19 mouse cellular contexts compared by ENCODE assay signal in genomic region chr10:121316361-121316760, GRCm38 (mm10). TPM values are rescaled to one million over a fixed set of nuclear protein-coding genes. Genes with fewer than 3 reads are reported as not detected.
A peak's percentile ranks its signal among the peaks of the same experiment; 100 is the strongest.
DNase-seq lines count a peak whose midpoint lies in the region; ATAC-seq and TF ChIP-seq lines count a peak whose summit lies in the region.
"Had no signal": no experiment of that assay in that cellular context is flagged by ENCODE, and none has a peak within 500 bp of the region (broad histone marks: within the 10 kb centered on the region; RNA-seq: fewer than 3 reads in every experiment).

No protein-coding gene starts in this region.

- no peak for ATAC-seq in lung, embryonic 14.5 days (ENCODE audit: insufficient read depth)
- ATAC-seq in CD4-positive, CD25-positive, alpha-beta regulatory T cell, adult 4 months = peak; percentile 87
- ATAC-seq in forebrain, embryonic 15.5 days (replicated peaks) = no peak
- ATAC-seq: forebrain, embryonic 13.5 days; Patski had no signal

- DNase-seq in lung, embryonic 14.5 days = peak; percentile 38
- DNase-seq in lung, postnatal 14 days = no peak
- DNase-seq in B cell, adult 2 months = peak; percentile 13 to 15
- peak; percentile 94 for DNase-seq in induced T-regulatory cell, adult 2 months (ENCODE audit: low read depth)
- no peak for DNase-seq in adrenal gland, adult (ENCODE audit: inconsistent age in 2 of 2, low spot score in 1 of 2)
- DNase-seq in yolk sac, embryonic 10.5 days (ENCODE audit: low spot score) = no peak
- DNase-seq: cerebellum, adult 11-12 months; cerebellum, postnatal 25 days; heart, postnatal 10 days; kidney, adult 11 months; kidney, postnatal 14 days; right cerebral cortex, postnatal 14 days had no signal

- WGBS in lung, embryonic 14.5 days = 73% methylated on average over 10 of the region's 10 CpGs
- 83% methylated on average over 10 of the region's 10 CpGs for WGBS in forebrain, embryonic 15.5 days

- no peak overlapping the region for H3K4me3 ChIP-seq in lung, embryonic 14.5 days (ENCODE audit: low read depth, low read length)
- no peak overlapping the region for H3K4me3 ChIP-seq in forebrain, embryonic 15.5 days
- H3K4me3 ChIP-seq: forebrain, embryonic 13.5 days; limb, embryonic 12.5 days had no signal

- no peak overlapping the region for H3K27ac ChIP-seq in lung, embryonic 14.5 days (ENCODE audit: low read depth)
- H3K27ac ChIP-seq in forebrain, embryonic 15.5 days (replicated peaks) = no peak overlapping the region
- H3K27ac ChIP-seq: forebrain, embryonic 13.5 days; limb, embryonic 12.5 days; liver, embryonic 14.5 days had no signal

- TF ChIP-seq CTCF in lung, embryonic 14.5 days (IDR thresholded peaks at IDR 0.05; ENCODE audit: low read depth) = no peak

- no peaks in the 10 kb centered on the region for H3K9me3 ChIP-seq in lung, embryonic 14.5 days (ENCODE audit: low read depth, low read length)
- no peaks in the 10 kb centered on the region for H3K9me3 ChIP-seq in forebrain, embryonic 15.5 days
- H3K9me3 ChIP-seq: forebrain, embryonic 13.5 days; limb, embryonic 12.5 days had no signal

- no peak overlapping the region for H3K9ac ChIP-seq in lung, embryonic 14.5 days
- H3K9ac ChIP-seq in forebrain, embryonic 15.5 days (replicated peaks) = no peak overlapping the region
- H3K9ac ChIP-seq: forebrain, embryonic 13.5 days; limb, embryonic 12.5 days; liver, embryonic 14.5 days had no signal

- H3K27me3 ChIP-seq in lung, embryonic 14.5 days (ENCODE audit: insufficient read depth, low read length) = peaks cover 11% of the 10 kb centered on the region; the same call in 1 of the 2 replicates
- peaks cover 5% of the 10 kb centered on the region; the same call in 1 of the 2 replicates for H3K27me3 ChIP-seq in forebrain, embryonic 15.5 days

- no peaks in the 10 kb centered on the region for H3K4me1 ChIP-seq in lung, embryonic 14.5 days (ENCODE audit: insufficient read depth)
- H3K4me1 ChIP-seq in forebrain, embryonic 15.5 days = 0 out of 2 replicates have a peak, but pooled peaks cover 8% of the 10 kb centered on the region

- H3K36me3 ChIP-seq in lung, embryonic 14.5 days (ENCODE audit: insufficient read depth) = no peaks in the 10 kb centered on the region
- H3K36me3 ChIP-seq in forebrain, embryonic 15.5 days = no peaks in the 10 kb centered on the region
- H3K36me3 ChIP-seq: embryonic facial prominence, embryonic 10.5 days; limb, embryonic 12.5 days had no signal

- H3K4me2 ChIP-seq in lung, embryonic 14.5 days = no peak overlapping the region
- H3K4me2 ChIP-seq in forebrain, embryonic 15.5 days (replicated peaks) = no peak overlapping the region

RNA-seq across cellular contexts. Expression of gene Tbc1d30, which starts 34.7 kb away (rescaled TPM):
- polyA plus RNA-seq in lung, embryonic 14.5 days (2014; fragmentation: Nextera tagmentation; extraction: Ambion mirVana) = 1.7 and 2.5 TPM in 2 replicates
- 1 to 10 TPM; 3.1 to 3.4 TPM for polyA plus RNA-seq in CD4-positive, CD25-positive, alpha-beta regulatory T cell, adult 4 months (2017; shearing (Covaris generic))
- polyA plus RNA-seq in forebrain, embryonic 15.5 days (2015; fragmentation: Nextera tagmentation; extraction: Ambion mirVana) = 8.5 and 9.1 TPM in 2 replicates

RNA-seq across cellular contexts. Expression of gene Gns, which starts 48.5 kb away (rescaled TPM):
- polyA plus RNA-seq in lung, embryonic 14.5 days (2014; fragmentation: Nextera tagmentation; extraction: Ambion mirVana) = 46.9 and 47.0 TPM in 2 replicates
- 10 to 100 TPM in 1 of 2 experiments, 1 to 10 TPM in 1; 9.1 to 13.6 TPM for polyA plus RNA-seq in CD4-positive, CD25-positive, alpha-beta regulatory T cell, adult 4 months (2017; shearing (Covaris generic))
- polyA plus RNA-seq in forebrain, embryonic 15.5 days (2015; fragmentation: Nextera tagmentation; extraction: Ambion mirVana) = 30.3 and 34.7 TPM in 2 replicates

Comparison
In these comparisons a context has a peak if more than half of its experiments do, and no peak if none do; other contexts are left out.
1. DNase-seq: peak in lung, embryonic 14.5 days (single experiment), B cell, adult 2 months (2 of 2) and induced T-regulatory cell, adult 2 months (single experiment); none in lung, postnatal 14 days (single experiment), adrenal gland, adult (0 of 2) and yolk sac, embryonic 10.5 days (single experiment).